Mouse (Mus musculus): Measurements from ENCODE around the gene Clrn2.
A peak's percentile ranks its signal among the peaks of the same experiment; 100 is the strongest.

Clrn2 gene

GRCm38 (mm10) chr5:45454456-45454855 is 905 bp downstream of the Clrn2 start:
- DNase-seq, result no peak

- DNase-seq, result no peak
These were observed 19.4 kb downstream of the Clrn2 start for GRCm38 (mm10) chr5:45472880-45473450.

GRCm38 (mm10) chr5:45473521-45473920 is 20.0 kb downstream of the Clrn2 start:
- DNase-seq, result no peak

GRCm38 (mm10) chr5:45474215-45474614 is 20.7 kb downstream of the Clrn2 start:
- DNase-seq, result no peak

- DNase-seq, result no peak
These were observed 21.2 kb downstream of the Clrn2 start for GRCm38 (mm10) chr5:45474758-45475157.

- DNase-seq, result no peak
These were observed 22.2 kb downstream of the Clrn2 start for GRCm38 (mm10) chr5:45475771-45476170.

- DNase-seq, result no peak
These were observed 22.7 kb downstream of the Clrn2 start for GRCm38 (mm10) chr5:45476288-45476687.

GRCm38 (mm10) chr5:45477601-45478000 is 24.1 kb downstream of the Clrn2 start:
- no peak for DNase-seq

GRCm38 (mm10) chr5:45480066-45480465 is 26.5 kb downstream of the Clrn2 start:
- no peak for DNase-seq

- DNase-seq, result no peak
These were observed 27.6 kb downstream of the Clrn2 start for GRCm38 (mm10) chr5:45481125-45481524.

GRCm38 (mm10) chr5:45482607-45483006 is 29.1 kb downstream of the Clrn2 start:
- DNase-seq, result no peak

- no peak for DNase-seq
These were observed 30.1 kb downstream of the Clrn2 start for GRCm38 (mm10) chr5:45483654-45484053.

GRCm38 (mm10) chr5:45491776-45492175 is 38.2 kb downstream of the Clrn2 start:
- no peak for DNase-seq

- peak; percentile 98 to 100 for DNase-seq
These were observed 39.9 kb downstream of the Clrn2 start, which contains the start of gene Lap3 for GRCm38 (mm10) chr5:45493191-45494092. Lap3 (plus strand) TSS chr5:45493374.

- no peak for DNase-seq
These were observed 40.7 kb downstream of the Clrn2 start for GRCm38 (mm10) chr5:45494093-45494755.

- no peak for DNase-seq
These were observed 42.0 kb downstream of the Clrn2 start for GRCm38 (mm10) chr5:45495429-45495975.

- DNase-seq, result no peak
These were observed 42.5 kb downstream of the Clrn2 start for GRCm38 (mm10) chr5:45496042-45496441.

- no peak for DNase-seq
These were observed 42.9 kb downstream of the Clrn2 start for GRCm38 (mm10) chr5:45496479-45496878.

- DNase-seq, result no peak
These were observed 43.5 kb downstream of the Clrn2 start for GRCm38 (mm10) chr5:45496930-45497550.

- no peak for DNase-seq
These were observed 44.0 kb downstream of the Clrn2 start for GRCm38 (mm10) chr5:45497564-45497963.

GRCm38 (mm10) chr5:45510071-45510470 is 56.5 kb downstream of the Clrn2 start:
- DNase-seq, result no peak

GRCm38 (mm10) chr5:45512908-45513307 is 59.4 kb downstream of the Clrn2 start:
- DNase-seq, result no peak

GRCm38 (mm10) chr5:45513511-45513910 is 60.0 kb downstream of the Clrn2 start:
- DNase-seq, result no peak

Data from spleen, adult 18-20 months (tissue).